Mouse (Mus musculus) midbrain, embryonic 10.5 days (tissue): ENCODE measurements around the gene Cavin4. TPM values are rescaled to one million over a fixed set of nuclear protein-coding genes. Genes with fewer than 3 reads are reported as not detected.

ENCODE experiments used
- DNase-seq: peaks from one replicate; pipeline ENCODE4 v3.0.0-alpha.2; 2017; ENCODE audit warnings: low spot score
- H3K27ac ChIP-seq: fragments of 300-500 bp; sonication (generic); replicated peaks from 2 replicates; pipeline ENCODE4 v1.5.1; 2016; ENCODE audit warnings: mild to moderate bottlenecking
- H3K27me3 ChIP-seq: fragments of 300-500 bp; sonication (generic); 2 replicates; pipeline ENCODE4 v1.6.1; 2016; ENCODE audit warnings: low read depth, mild to moderate bottlenecking; ENCODE audit not compliant: poor library complexity, severe bottlenecking
- H3K36me3 ChIP-seq: fragments of 300-500 bp; sonication (generic); 2 replicates; pipeline ENCODE4 v1.6.1; 2016; ENCODE audit warnings: mild to moderate bottlenecking, moderate library complexity
- H3K4me1 ChIP-seq: fragments of 300-500 bp; sonication (generic); 2 replicates; pipeline ENCODE4 v1.6.1; 2016
- H3K4me3 ChIP-seq: fragments of 300-500 bp; sonication (generic); 2 replicates; pipeline ENCODE4 v1.5.1; 2016; ENCODE audit warnings: mild to moderate bottlenecking, moderate library complexity
- H3K9me3 ChIP-seq: fragments of 300-500 bp; sonication (generic); replicated peaks from 2 replicates; pipeline ENCODE4 v1.6.1; 2016; ENCODE audit warnings: mild to moderate bottlenecking
- WGBS: fragments of 180-500 bp; shearing (Covaris S2); methylation state at CpG from one replicate; pipeline ENCODE4 v1.1.7; 2016; 5-methylcytosine and 5-hydroxymethylcytosine counted together
- polyA plus RNA-seq: library from polyadenylated mRNA; unstranded; fragments of >200 nt; fragmentation: Nextera tagmentation; extraction: Ambion mirVana; gene quantifications from 2 replicates; pipeline ENCODE4 v1.2.1, GENCODE M21; 2016

Cavin4 gene
- polyA plus RNA-seq, 1 experiment from 2014 or later: 1.4 TPM

DNA sequence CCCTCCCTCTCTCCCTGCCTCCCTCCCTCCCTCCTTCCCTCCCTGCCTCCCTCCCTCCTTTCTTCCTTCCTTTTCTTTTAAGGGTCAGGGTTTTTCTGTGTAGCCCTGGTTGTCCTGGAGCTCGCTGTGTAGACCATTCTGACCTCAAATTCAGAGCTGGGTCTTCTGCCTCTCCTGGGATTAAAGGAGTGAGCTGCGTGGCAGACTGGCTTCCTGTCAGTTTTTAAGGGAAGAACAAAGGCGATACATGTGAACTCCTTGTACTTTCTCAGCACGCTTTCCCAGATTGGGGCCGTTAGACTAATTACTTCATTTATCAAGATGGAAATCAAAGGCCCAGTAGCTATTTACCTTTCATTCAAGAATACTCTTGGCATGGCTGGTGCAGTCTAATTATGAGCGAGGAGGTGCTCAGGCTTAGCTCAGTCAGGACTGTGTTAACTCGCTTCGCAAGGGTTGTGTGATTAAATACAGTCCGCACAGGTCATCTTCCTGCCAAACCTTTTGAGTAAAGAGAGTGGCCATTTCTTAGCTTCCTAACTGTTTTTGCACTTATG, 29.5 kb downstream of the Cavin4 start:
- no peak overlapping the region for H3K27ac ChIP-seq

GRCm38 (mm10) chr4:48696706-48697105, 33.4 kb downstream of the Cavin4 start:
- no peak for DNase-seq
- H3K27me3 ChIP-seq: no peaks in the 10 kb centered on the region
- WGBS: 100% methylated on average over 3 of the region's 3 CpGs
- H3K4me3 ChIP-seq: no peak overlapping the region
- no peaks in the 10 kb centered on the region for H3K9me3 ChIP-seq
- no peak overlapping the region for H3K27ac ChIP-seq
- no peaks in the 10 kb centered on the region for H3K36me3 ChIP-seq
- H3K4me1 ChIP-seq: peaks cover 16% of the 10 kb centered on the region

More for the DNA sequence above, 29.5 kb downstream of the Cavin4 start:
- Histone ChIP-seq H3K36me3 (no peaks in the 10 kb centered on the region), H3K27me3 (no peaks in the 10 kb centered on the region), H3K4me1 (peaks cover 16% of the 10 kb centered on the region), H3K9me3 (no peaks in the 10 kb centered on the region), H3K4me3 (no peak overlapping the region)
- DNase-seq: no peak
- 73% methylated on average over 9 of the region's 9 CpGs for WGBS

- no peak for DNase-seq
- Histone ChIP-seq H3K27me3 (no peaks in the 10 kb centered on the region), H3K9me3 (no peaks in the 10 kb centered on the region), H3K36me3 (no peaks in the 10 kb centered on the region), H3K4me1 (peaks cover 11% of the 10 kb centered on the region; the same call in 1 of the 2 replicates), H3K4me3 (no peak overlapping the region), H3K27ac (no peak overlapping the region)
- 61% methylated on average over 11 of the region's 11 CpGs for WGBS
Measured at GRCm38 (mm10) chr4:48697302-48697701, 34.0 kb downstream of the Cavin4 start.

- no peak for DNase-seq
- H3K4me1 ChIP-seq: no peaks in the 10 kb centered on the region
- 89% methylated on average over 8 of the region's 8 CpGs for WGBS
- no peaks in the 10 kb centered on the region for H3K9me3 ChIP-seq
- H3K27ac ChIP-seq: no peak overlapping the region
- H3K36me3 ChIP-seq: no peaks in the 10 kb centered on the region
- no peak overlapping the region for H3K4me3 ChIP-seq
- no peaks in the 10 kb centered on the region for H3K27me3 ChIP-seq
Measured at GRCm38 (mm10) chr4:48715865-48716650, 52.7 kb downstream of the Cavin4 start.

DNA sequence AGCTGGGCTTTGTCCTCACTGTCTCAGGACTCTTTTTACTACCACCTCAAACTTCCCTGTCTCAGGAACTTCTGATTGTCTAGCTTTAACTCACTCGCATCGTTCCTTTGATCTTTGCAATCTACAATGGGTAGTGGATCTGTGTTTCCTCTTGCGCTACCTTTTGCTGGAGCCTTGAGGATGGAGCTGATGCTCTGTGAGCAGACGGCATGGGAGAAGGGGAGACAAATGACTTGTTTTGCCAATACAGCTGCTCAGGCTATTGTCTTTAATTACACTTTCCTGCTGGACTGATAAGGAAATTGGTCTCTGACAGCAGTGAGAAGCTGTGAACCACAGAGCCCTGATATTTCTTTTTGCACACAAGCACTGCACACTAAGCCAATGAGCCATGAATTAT, 53.5 kb downstream of the Cavin4 start:
- Histone ChIP-seq H3K9me3 (no peaks in the 10 kb centered on the region), H3K27me3 (no peaks in the 10 kb centered on the region), H3K36me3 (no peaks in the 10 kb centered on the region), H3K27ac (no peak overlapping the region), H3K4me3 (no peak overlapping the region), H3K4me1 (no peaks in the 10 kb centered on the region)
- WGBS: 84% methylated on average over 4 of the region's 4 CpGs
- DNase-seq: no peak

Other genes with a start within 250 kb of the Cavin4 start
- gene Tex10, start 190.1 kb upstream of the Cavin4 start, polyA plus RNA-seq: 67.3 and 68.0 TPM in 2 replicates
- gene Msantd3, start 123.6 kb upstream of the Cavin4 start, polyA plus RNA-seq: 69.1 and 71.2 TPM in 2 replicates
- 90.3 and 136 TPM in 2 replicates for gene Tmeff1, start 78.3 kb upstream of the Cavin4 start, polyA plus RNA-seq